Mouse (Mus musculus): ENCODE measurements around the gene BC030499. TPM values are rescaled to one million over a fixed set of nuclear protein-coding genes. Genes with fewer than 3 reads are reported as not detected.

Gene BC030499
- polyA plus RNA-seq, 1 experiment from 2014 or later: 0.32 TPM

DNA sequence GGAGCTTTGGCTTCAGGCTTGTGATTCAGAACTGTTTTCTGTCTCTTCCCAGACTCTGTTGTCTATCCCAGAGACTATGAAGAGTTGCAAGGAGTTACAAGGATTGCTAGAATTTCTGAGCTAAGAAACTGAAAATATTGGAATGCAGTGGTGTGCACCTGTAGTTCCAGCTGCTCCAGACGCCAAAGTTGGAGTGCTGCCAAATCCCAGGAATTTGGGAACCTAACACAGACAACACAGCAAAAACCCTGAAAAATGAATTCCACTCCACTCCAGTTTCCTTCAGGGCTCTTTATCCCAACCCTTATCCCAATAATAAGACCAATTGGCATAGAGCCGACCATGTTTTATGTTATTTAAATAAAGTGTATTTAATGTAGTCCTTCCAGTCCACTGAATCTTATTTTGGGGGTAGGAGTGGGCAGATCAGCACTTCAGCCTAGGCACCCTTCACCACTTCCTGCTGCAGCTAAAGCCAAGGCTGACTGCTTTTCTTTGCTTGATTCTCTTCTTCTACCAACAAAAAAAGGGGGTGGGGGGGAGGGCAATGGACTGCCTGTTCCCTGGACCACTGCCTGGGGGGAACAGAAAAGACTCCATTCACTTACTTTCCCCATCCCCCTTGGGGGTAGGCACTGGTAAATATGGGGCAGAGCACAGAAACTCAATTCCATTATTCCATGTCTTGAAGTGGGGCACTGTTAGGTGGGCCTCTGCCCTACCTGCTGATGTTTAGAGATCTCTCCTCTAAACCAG is 31.6 kb downstream of the BC030499 start:
- H3K4me3 ChIP-seq (ENCODE audit: low read depth, low read length): no peak overlapping the region
- peak; percentile 16; the same call in 1 of the 2 replicates for ATAC-seq (ENCODE audit: insufficient number of reproducible peaks, insufficient read depth, low FRiP score, low read depth)
- WGBS: 40% methylated on average over 2 of the region's 2 CpGs
- no peaks in the 10 kb centered on the region for H3K27me3 ChIP-seq (ENCODE audit: control insufficient read depth, insufficient read depth, low read length)
- H3K9me3 ChIP-seq (ENCODE audit: control insufficient read depth, low read depth, low read length): no peaks in the 10 kb centered on the region
- no peak overlapping the region for H3K9ac ChIP-seq (replicated peaks; ENCODE audit: low read depth, low read length)
- H3K27ac ChIP-seq (ENCODE audit: low read length): peak overlapping the region; percentile 63; the same call in 1 of the 2 replicates
- peak overlapping the region; percentile 22; the same call in 1 of the 2 replicates for H3K4me2 ChIP-seq (replicated peaks; ENCODE audit: low read depth, low read length)
- peaks cover 39% of the 10 kb centered on the region for H3K36me3 ChIP-seq (ENCODE audit: control insufficient read depth, insufficient read depth, low read length)
- 0 out of 2 replicates have a peak, but pooled peaks cover 6% of the 10 kb centered on the region for H3K4me1 ChIP-seq (ENCODE audit: control insufficient read depth, insufficient read depth, low read length)

DNA sequence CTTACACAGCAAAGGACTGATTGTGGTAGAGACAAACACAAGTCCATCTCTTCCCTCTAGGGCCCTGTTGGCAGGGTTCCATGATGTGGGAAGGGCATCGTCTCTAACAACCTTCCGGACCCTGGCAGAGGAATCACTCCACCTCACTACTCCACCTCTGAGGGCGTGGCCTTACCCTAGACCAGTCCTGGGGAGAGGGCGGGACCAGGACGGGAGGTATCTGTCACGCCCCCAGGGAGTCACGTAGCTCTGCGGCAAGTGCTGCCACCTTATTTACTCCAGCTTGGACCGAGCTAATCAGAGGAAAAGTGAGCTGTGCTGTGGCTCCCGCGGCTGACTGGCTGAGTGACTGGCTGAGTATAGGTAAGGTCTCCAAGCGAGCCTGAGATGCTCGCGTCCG is 32.2 kb downstream of the BC030499 start, which contains the start of gene Aldoc:
Gene Aldoc (plus strand): TSS at position 109 of the 400 bp plus-strand sequence.
- Histone ChIP-seq H3K9me3 (ENCODE audit: control insufficient read depth, low read depth, low read length) (no peaks in the 10 kb centered on the region), H3K9ac (replicated peaks; ENCODE audit: low read depth, low read length) (no peak within 1 kb of the TSS), H3K27ac (ENCODE audit: low read length) (peak within 1 kb of the TSS; percentile 63; the same call in 1 of the 2 replicates), H3K4me3 (ENCODE audit: low read depth, low read length) (peak within 1 kb of the TSS; percentile 5; the same call in 1 of the 2 replicates), H3K36me3 (ENCODE audit: control insufficient read depth, insufficient read depth, low read length) (peaks cover 32% of the 10 kb centered on the region), H3K27me3 (ENCODE audit: control insufficient read depth, insufficient read depth, low read length) (no peaks in the 10 kb centered on the region), H3K4me2 (replicated peaks; ENCODE audit: low read depth, low read length) (peak within 1 kb of the TSS; percentile 22; the same call in 1 of the 2 replicates), H3K4me1 (ENCODE audit: control insufficient read depth, insufficient read depth, low read length) (0 out of 2 replicates have a peak, but pooled peaks cover 6% of the 10 kb centered on the region)
- ATAC-seq (ENCODE audit: insufficient number of reproducible peaks, insufficient read depth, low FRiP score, low read depth): peak; percentile 97
- 5% methylated on average over 15 of the region's 15 CpGs for WGBS

GRCm38 (mm10) chr11:78324000-78324785 is 33.6 kb downstream of the BC030499 start:
- Histone ChIP-seq H3K27me3 (ENCODE audit: control insufficient read depth, insufficient read depth, low read length) (no peaks in the 10 kb centered on the region), H3K36me3 (ENCODE audit: control insufficient read depth, insufficient read depth, low read length) (peaks cover 20% of the 10 kb centered on the region), H3K4me2 (replicated peaks; ENCODE audit: low read depth, low read length) (no peak overlapping the region), H3K9me3 (ENCODE audit: control insufficient read depth, low read depth, low read length) (no peaks in the 10 kb centered on the region), H3K27ac (ENCODE audit: low read length) (no peak overlapping the region), H3K4me1 (ENCODE audit: control insufficient read depth, insufficient read depth, low read length) (0 out of 2 replicates have a peak, but pooled peaks cover 6% of the 10 kb centered on the region), H3K4me3 (ENCODE audit: low read depth, low read length) (no peak overlapping the region), H3K9ac (replicated peaks; ENCODE audit: low read depth, low read length) (no peak overlapping the region)
- ATAC-seq (ENCODE audit: insufficient number of reproducible peaks, insufficient read depth, low FRiP score, low read depth): no peak
- WGBS: 82% methylated on average over 15 of the region's 15 CpGs

- Histone ChIP-seq H3K9ac (replicated peaks; ENCODE audit: low read depth, low read length) (no peak overlapping the region), H3K36me3 (ENCODE audit: control insufficient read depth, insufficient read depth, low read length) (peaks cover 14% of the 10 kb centered on the region), H3K27me3 (ENCODE audit: control insufficient read depth, insufficient read depth, low read length) (no peaks in the 10 kb centered on the region), H3K4me2 (replicated peaks; ENCODE audit: low read depth, low read length) (no peak overlapping the region), H3K27ac (ENCODE audit: low read length) (no peak overlapping the region), H3K9me3 (ENCODE audit: control insufficient read depth, low read depth, low read length) (no peaks in the 10 kb centered on the region), H3K4me3 (ENCODE audit: low read depth, low read length) (no peak overlapping the region), H3K4me1 (ENCODE audit: control insufficient read depth, insufficient read depth, low read length) (0 out of 2 replicates have a peak, but pooled peaks cover 6% of the 10 kb centered on the region)
- WGBS: 94% methylated on average over 12 of the region's 12 CpGs
- no peak for ATAC-seq (ENCODE audit: insufficient number of reproducible peaks, insufficient read depth, low FRiP score, low read depth)
These were observed 34.3 kb downstream of the BC030499 start for GRCm38 (mm10) chr11:78324965-78325364.

GRCm38 (mm10) chr11:78327215-78327614 is 36.6 kb downstream of the BC030499 start:
- Histone ChIP-seq H3K4me2 (replicated peaks; ENCODE audit: low read depth, low read length) (no peak overlapping the region), H3K27me3 (ENCODE audit: control insufficient read depth, insufficient read depth, low read length) (no peaks in the 10 kb centered on the region), H3K27ac (ENCODE audit: low read length) (no peak overlapping the region), H3K4me1 (ENCODE audit: control insufficient read depth, insufficient read depth, low read length) (0 out of 2 replicates have a peak, but pooled peaks cover 3% of the 10 kb centered on the region), H3K36me3 (ENCODE audit: control insufficient read depth, insufficient read depth, low read length) (no peaks in the 10 kb centered on the region), H3K9ac (replicated peaks; ENCODE audit: low read depth, low read length) (no peak overlapping the region), H3K4me3 (ENCODE audit: low read depth, low read length) (no peak overlapping the region), H3K9me3 (ENCODE audit: control insufficient read depth, low read depth, low read length) (no peaks in the 10 kb centered on the region)
- no peak for ATAC-seq (ENCODE audit: insufficient number of reproducible peaks, insufficient read depth, low FRiP score, low read depth)
- 93% methylated on average over 4 of the region's 4 CpGs for WGBS

DNA sequence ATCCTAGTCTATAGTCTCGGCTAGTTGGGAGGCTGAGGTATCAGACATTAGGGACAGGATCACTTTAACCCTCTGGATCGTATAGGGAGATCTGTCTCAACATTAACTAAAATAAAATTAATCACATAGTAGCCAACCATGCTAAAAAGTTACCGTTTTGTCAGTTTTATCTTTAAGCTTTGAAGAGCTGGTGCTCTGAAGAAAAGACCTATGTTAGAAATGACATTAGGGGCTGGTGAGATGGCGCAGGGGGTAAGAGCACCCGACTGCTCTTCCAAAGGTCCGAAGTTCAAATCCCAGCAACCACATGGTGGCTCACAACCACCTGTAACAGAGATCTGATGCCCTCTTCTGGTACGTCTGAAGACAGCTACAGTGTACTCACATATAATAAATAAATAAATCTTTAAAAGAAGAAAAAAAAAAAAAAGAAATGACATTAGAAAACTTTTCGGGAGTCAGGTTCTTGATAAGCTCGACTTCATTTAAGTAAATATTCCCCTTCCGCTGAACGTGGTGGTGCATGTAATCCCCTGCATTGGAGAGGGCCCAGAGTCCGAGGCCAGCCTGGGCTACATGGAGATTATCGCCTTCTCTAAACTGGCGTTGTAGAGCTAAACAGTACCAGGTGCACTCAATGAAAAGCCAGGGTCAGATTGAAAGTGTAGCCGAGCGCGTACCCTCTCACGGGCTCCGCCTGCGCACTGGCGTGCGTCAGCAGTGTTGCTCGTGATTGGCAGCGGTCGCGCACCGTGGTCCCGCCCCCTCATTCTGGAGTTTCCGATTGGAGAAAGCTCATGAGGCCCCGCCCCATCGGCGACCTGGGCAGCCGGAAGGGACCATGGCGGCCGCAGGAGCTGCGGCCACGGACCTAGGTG is 37.2 kb downstream of the BC030499 start, which contains the start of gene Pigs:
Gene Pigs (plus strand): TSS at position 782 of the 878 bp plus-strand sequence.
- H3K36me3 ChIP-seq (ENCODE audit: control insufficient read depth, insufficient read depth, low read length): no peaks in the 10 kb centered on the region
- WGBS: 11% methylated on average over 37 of the region's 37 CpGs
- peak within 1 kb of the TSS; percentile 60 for H3K9ac ChIP-seq (replicated peaks; ENCODE audit: low read depth, low read length)
- ATAC-seq (ENCODE audit: insufficient number of reproducible peaks, insufficient read depth, low FRiP score, low read depth): peak; percentile 96
- H3K27ac ChIP-seq (ENCODE audit: low read length): no peak within 1 kb of the TSS
- H3K4me1 ChIP-seq (ENCODE audit: control insufficient read depth, insufficient read depth, low read length): no peaks in the 10 kb centered on the region
- no peaks in the 10 kb centered on the region for H3K9me3 ChIP-seq (ENCODE audit: control insufficient read depth, low read depth, low read length)
- H3K4me3 ChIP-seq (ENCODE audit: low read depth, low read length): peak within 1 kb of the TSS; percentile 77
- no peaks in the 10 kb centered on the region for H3K27me3 ChIP-seq (ENCODE audit: control insufficient read depth, insufficient read depth, low read length)
- H3K4me2 ChIP-seq (replicated peaks; ENCODE audit: low read depth, low read length): peak within 1 kb of the TSS; percentile 89

GRCm38 (mm10) chr11:78328512-78329056 is 37.9 kb downstream of the BC030499 start:
- ATAC-seq (ENCODE audit: insufficient number of reproducible peaks, insufficient read depth, low FRiP score, low read depth): peak; percentile 46
- no peaks in the 10 kb centered on the region for H3K27me3 ChIP-seq (ENCODE audit: control insufficient read depth, insufficient read depth, low read length)
- under 1% methylated on average over 37 of the region's 41 CpGs for WGBS
- H3K9ac ChIP-seq (replicated peaks; ENCODE audit: low read depth, low read length): peak overlapping the region; percentile 60
- peak overlapping the region; percentile 89 for H3K4me2 ChIP-seq (replicated peaks; ENCODE audit: low read depth, low read length)
- no peaks in the 10 kb centered on the region for H3K36me3 ChIP-seq (ENCODE audit: control insufficient read depth, insufficient read depth, low read length)
- H3K4me3 ChIP-seq (ENCODE audit: low read depth, low read length): peak overlapping the region; percentile 77
- no peaks in the 10 kb centered on the region for H3K4me1 ChIP-seq (ENCODE audit: control insufficient read depth, insufficient read depth, low read length)
- H3K27ac ChIP-seq (ENCODE audit: low read length): no peak overlapping the region
- no peaks in the 10 kb centered on the region for H3K9me3 ChIP-seq (ENCODE audit: control insufficient read depth, low read depth, low read length)

Measured in stomach, embryonic 14.5 days (tissue).